8 mouse cellular contexts compared by ENCODE assay signal in genomic region chr8:75110093-75110492, GRCm38 (mm10). TPM values are rescaled to one million over a fixed set of nuclear protein-coding genes. Genes with fewer than 3 reads are reported as not detected.
DNase-seq lines count a peak whose midpoint lies in the region; ATAC-seq and TF ChIP-seq lines count a peak whose summit lies in the region.

No protein-coding gene starts in this region.

- no peaks in the 10 kb centered on the region for H3K9me3 ChIP-seq in hindbrain, embryonic 11.5 days (ENCODE audit: control insufficient read depth, low read length)
- no peaks in the 10 kb centered on the region for H3K9me3 ChIP-seq in midbrain, embryonic 12.5 days

- DNase-seq in kidney, postnatal 10 days = peak; percentile 18
- no peak for DNase-seq in kidney, adult 9 months
- no peak for DNase-seq in hindbrain, embryonic 11.5 days (ENCODE audit: low spot score)
- no peak for DNase-seq in gastrocnemius, adult 18-20 months (ENCODE audit: low spot score)
- no peak for DNase-seq in ovary, adult 18-20 months (ENCODE audit: low spot score)
- no peak for DNase-seq in lung, postnatal 10 days

- ATAC-seq in hindbrain, embryonic 11.5 days (ENCODE audit: low FRiP score) = no peak
- no peak for ATAC-seq in midbrain, embryonic 12.5 days (ENCODE audit: low FRiP score, low read depth)

- H3K4me3 ChIP-seq in cortical plate, adult 2 months (ENCODE audit: insufficient read depth, low read length) = peak overlapping the region; percentile 36; the same call in 1 of the 2 replicates
- peak overlapping the region; percentile 69 for H3K4me3 ChIP-seq in hindbrain, embryonic 11.5 days (ENCODE audit: low read depth, low read length)
- H3K4me3 ChIP-seq in midbrain, embryonic 12.5 days = peak overlapping the region; percentile 78

- 19% methylated on average over 13 of the region's 13 CpGs for WGBS in hindbrain, embryonic 11.5 days
- WGBS in midbrain, embryonic 12.5 days = 21% methylated on average over 13 of the region's 13 CpGs

- no peak overlapping the region for H3K27ac ChIP-seq in cortical plate, adult 2 months (ENCODE audit: insufficient read depth, low read length)
- H3K27ac ChIP-seq in hindbrain, embryonic 11.5 days (ENCODE audit: low read depth, low read length) = no peak overlapping the region
- no peak overlapping the region for H3K27ac ChIP-seq in midbrain, embryonic 12.5 days (replicated peaks)

- no peaks in the 10 kb centered on the region for H3K4me1 ChIP-seq in cortical plate, adult 2 months (ENCODE audit: control insufficient read depth, insufficient read depth, low read length)
- 0 out of 2 replicates have a peak, but pooled peaks cover 2% of the 10 kb centered on the region for H3K4me1 ChIP-seq in hindbrain, embryonic 11.5 days (replicated peaks; ENCODE audit: control insufficient read depth, insufficient read depth, low read length)
- peaks cover 21% of the 10 kb centered on the region for H3K4me1 ChIP-seq in midbrain, embryonic 12.5 days

- TF ChIP-seq POLR2A in cortical plate, adult 2 months (IDR thresholded peaks at IDR 0.05; ENCODE audit: extremely low read depth, insufficient read depth, low read length) = no peak

- peak overlapping the region; percentile 68 for H3K9ac ChIP-seq in hindbrain, embryonic 11.5 days (ENCODE audit: low read depth, low read length)
- peak overlapping the region; percentile 71 for H3K9ac ChIP-seq in midbrain, embryonic 12.5 days (replicated peaks)

- no peak for TF ChIP-seq CTCF in cortical plate, adult 2 months (IDR thresholded peaks at IDR 0.05; ENCODE audit: extremely low read depth, insufficient read depth, low read length)

- no peaks in the 10 kb centered on the region for H3K27me3 ChIP-seq in hindbrain, embryonic 11.5 days (ENCODE audit: control insufficient read depth, insufficient read depth, low read length)
- no peaks in the 10 kb centered on the region for H3K27me3 ChIP-seq in midbrain, embryonic 12.5 days

- H3K36me3 ChIP-seq in hindbrain, embryonic 11.5 days (ENCODE audit: control insufficient read depth, insufficient read depth, low read length) = peaks cover 5% of the 10 kb centered on the region; the same call in 1 of the 2 replicates
- peaks cover 38% of the 10 kb centered on the region for H3K36me3 ChIP-seq in midbrain, embryonic 12.5 days

- H3K4me2 ChIP-seq in hindbrain, embryonic 11.5 days (replicated peaks; ENCODE audit: low read depth, low read length) = peak overlapping the region; percentile 44
- H3K4me2 ChIP-seq in midbrain, embryonic 12.5 days (replicated peaks) = peak overlapping the region; percentile 84

RNA-seq across cellular contexts. Expression of gene Mcm5, which starts 0.7 kb away (rescaled TPM):
- 7.7 and 8.6 TPM in 2 replicates for polyA plus RNA-seq in cortical plate, adult 2 months (2012; rRNA removed)
- polyA plus RNA-seq in hindbrain, embryonic 11.5 days (2014; fragmentation: Nextera tagmentation; extraction: Ambion mirVana) = 133 and 155 TPM in 2 replicates
- polyA plus RNA-seq in midbrain, embryonic 12.5 days (2016; fragmentation: Nextera tagmentation; extraction: Ambion mirVana) = 139 and 152 TPM in 2 replicates
- total RNA-seq in gastrocnemius, adult 18-20 months (2021) = under 1 TPM; 0.66 to 0.87 TPM

RNA-seq across cellular contexts. Expression of gene Hmox1, which starts 16.7 kb away (rescaled TPM):
- 6.5 and 6.8 TPM in 2 replicates for polyA plus RNA-seq in cortical plate, adult 2 months (2012; rRNA removed)
- polyA plus RNA-seq in hindbrain, embryonic 11.5 days (2014; fragmentation: Nextera tagmentation; extraction: Ambion mirVana) = 9.2 and 15.1 TPM in 2 replicates
- 14.9 and 15.5 TPM in 2 replicates for polyA plus RNA-seq in midbrain, embryonic 12.5 days (2016; fragmentation: Nextera tagmentation; extraction: Ambion mirVana)
- total RNA-seq in gastrocnemius, adult 18-20 months (2021) = 1 to 10 TPM; 5.0 to 5.3 TPM

Comparison
In these comparisons a context has a peak if more than half of its experiments do, and no peak if none do; other contexts are left out.
1. RNA of gene Mcm5, which starts 0.7 kb away (polyA plus RNA-seq): 139 to 152 TPM in midbrain, embryonic 12.5 days and 133 to 155 TPM in hindbrain, embryonic 11.5 days; 7.7 to 8.6 TPM in cortical plate, adult 2 months; every median in the first group is over 10 times any median in the second.
2. Peak in every context shown above with its lines, with median percentiles within 50 percentile points of each other: H3K4me3 ChIP-seq.